In the genomic region with DNA sequence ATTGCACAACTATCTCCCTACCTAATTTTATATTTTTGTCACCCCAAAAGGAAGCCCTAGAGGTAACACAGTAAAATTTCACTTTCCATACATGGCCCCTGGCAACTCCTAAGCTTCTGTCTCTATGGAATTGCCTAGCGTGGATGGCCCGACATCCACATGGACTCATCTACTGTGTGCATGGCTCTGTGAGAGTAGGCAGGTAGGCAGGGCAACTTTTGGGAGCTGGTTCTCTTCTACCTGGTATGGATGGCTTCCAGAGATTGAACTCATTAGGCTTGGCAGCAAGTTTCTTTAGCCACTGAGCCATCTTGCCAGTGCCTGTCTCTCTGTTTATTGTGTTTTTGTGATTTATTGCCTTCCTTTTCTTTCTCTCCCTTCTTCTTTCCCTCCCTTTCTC, we compare ENCODE assay signal across 37 mouse cellular contexts. TPM values are rescaled to one million over a fixed set of nuclear protein-coding genes. Genes with fewer than 3 reads are reported as not detected.
"Had no signal": no experiment of that assay in that cellular context is flagged by ENCODE, and none has a peak within 500 bp of the region (broad histone marks: within the 10 kb centered on the region; RNA-seq: fewer than 3 reads in every experiment).

No protein-coding gene starts in this region.

- H3K36me3 ChIP-seq: midbrain, embryonic 13.5 days; midbrain, embryonic 15.5 days had no signal

- DNase-seq: left cerebral cortex, postnatal 4 days; liver; liver, embryonic 13.5 days; liver, postnatal 0 days; lung, adult 18-20 months; lung, adult 2 months; lung, embryonic 14.5 days; lung, postnatal 10 days; lung, postnatal 14 days; lung, postnatal 36 days; lung, postnatal 4 days; midbrain, embryonic 14.5 days had no signal

- H3K9me3 ChIP-seq: limb, embryonic 10.5 days; limb, embryonic 12.5 days; limb, embryonic 13.5 days; limb, embryonic 15.5 days; liver, embryonic 12.5 days; liver, embryonic 13.5 days; liver, embryonic 15.5 days; lung, embryonic 15.5 days; megakaryocyte, embryonic 14.5 days; midbrain, embryonic 10.5 days; midbrain, embryonic 12.5 days; midbrain, embryonic 13.5 days; midbrain, embryonic 15.5 days had no signal

- H3K4me3 ChIP-seq: left cerebral cortex, adult 2 months; limb, embryonic 10.5 days; limb, embryonic 12.5 days; limb, embryonic 13.5 days; limb, embryonic 15.5 days; liver, embryonic 12.5 days; liver, embryonic 13.5 days; liver, embryonic 15.5 days; lung, embryonic 15.5 days; megakaryocyte, embryonic 14.5 days; midbrain, embryonic 10.5 days; midbrain, embryonic 12.5 days; midbrain, embryonic 13.5 days; midbrain, embryonic 15.5 days; myocyte had no signal

- H3K4me1 ChIP-seq: limb, embryonic 10.5 days; limb, embryonic 12.5 days; limb, embryonic 15.5 days; lung, embryonic 15.5 days; midbrain, embryonic 10.5 days; midbrain, embryonic 12.5 days had no signal

- H3K27ac ChIP-seq: left cerebral cortex, adult 2 months; limb, embryonic 10.5 days; limb, embryonic 12.5 days; limb, embryonic 13.5 days; limb, embryonic 15.5 days; liver, embryonic 12.5 days; liver, embryonic 13.5 days; liver, embryonic 14.5 days; liver, embryonic 15.5 days; lung, embryonic 15.5 days; macrophage; midbrain, embryonic 10.5 days; midbrain, embryonic 12.5 days; midbrain, embryonic 13.5 days; midbrain, embryonic 15.5 days had no signal

- H3K9ac ChIP-seq: limb, embryonic 12.5 days; limb, embryonic 13.5 days; limb, embryonic 15.5 days; liver, embryonic 12.5 days; liver, embryonic 13.5 days; liver, embryonic 14.5 days; liver, embryonic 15.5 days; liver, postnatal 0 days; lung, embryonic 14.5 days; lung, embryonic 15.5 days; midbrain, embryonic 12.5 days; midbrain, embryonic 13.5 days; midbrain, embryonic 15.5 days had no signal

- H3K4me2 ChIP-seq: limb, embryonic 12.5 days; limb, embryonic 13.5 days; limb, embryonic 15.5 days; liver, embryonic 11.5 days; liver, embryonic 12.5 days; liver, embryonic 13.5 days; liver, embryonic 15.5 days; lung, embryonic 14.5 days; lung, embryonic 15.5 days; midbrain, embryonic 11.5 days; midbrain, embryonic 12.5 days; midbrain, embryonic 13.5 days; midbrain, embryonic 15.5 days had no signal

- ATAC-seq: liver, embryonic 12.5 days; liver, postnatal 0 days; lung, postnatal 0 days; midbrain, embryonic 13.5 days; midbrain, embryonic 15.5 days; midbrain, embryonic 16.5 days had no signal

- H3K27me3 ChIP-seq: limb, embryonic 12.5 days; limb, embryonic 13.5 days; limb, embryonic 15.5 days; liver, embryonic 12.5 days; liver, embryonic 13.5 days; liver, embryonic 15.5 days; lung, embryonic 15.5 days; megakaryocyte, embryonic 14.5 days; midbrain, embryonic 12.5 days; midbrain, embryonic 13.5 days; midbrain, embryonic 15.5 days had no signal

RNA-seq across cellular contexts. Expression of gene Tmem52, which starts 45.9 kb away (rescaled TPM):
- total RNA-seq: left cerebral cortex, postnatal 4 days; liver, adult 2 months; megakaryocyte, adult 5-6 weeks; megakaryocyte-erythroid progenitor cell, adult 5-6 weeks; monocyte, adult 5-6 weeks had no signal
- polyA plus RNA-seq: limb, embryonic 10.5 days; limb, embryonic 11.5 days; limb, embryonic 12.5 days; limb, embryonic 13.5 days; liver, adult 2 months; liver, embryonic 11.5 days; liver, embryonic 12.5 days; liver, embryonic 13.5 days; liver, embryonic 14.5 days; lung, embryonic 14.5 days; macrophage; midbrain, embryonic 11.5 days; midbrain, embryonic 13.5 days; midbrain, embryonic 16.5 days; myocyte had no signal
